Mouse (Mus musculus) thymus, postnatal 4 days (tissue): ENCODE data around the gene Akap13.
"Not testable (repeated sequence)": the region's sequence is repeated elsewhere in the genome, so short reads cannot be mapped to it uniquely, and the experiment has no call there.

ENCODE experiments used
- DNase-seq: peaks from one replicate; pipeline ENCODE4 v3.0.0; 2021

The Akap13 gene

DNA sequence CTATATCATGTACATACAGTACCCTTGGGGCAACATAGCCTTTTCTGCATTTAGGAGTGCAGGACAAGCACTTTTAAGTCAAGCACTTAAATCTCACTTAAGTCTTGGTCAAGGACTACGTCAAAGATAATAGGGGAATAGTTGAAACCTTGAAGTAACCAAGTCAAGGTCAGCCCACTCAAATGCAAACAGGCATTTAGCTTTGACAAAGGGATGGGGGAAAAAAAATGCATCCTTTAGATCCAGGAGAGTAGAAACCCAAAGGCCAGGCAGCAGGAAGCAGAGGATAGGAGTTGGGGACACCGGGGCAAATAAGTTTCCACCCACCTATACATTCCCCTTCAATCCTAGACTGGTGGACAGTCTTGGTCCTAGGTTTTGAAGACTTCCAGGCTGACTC lies 322.7 kb downstream of the Akap13 start:
- no peak for DNase-seq

DNA sequence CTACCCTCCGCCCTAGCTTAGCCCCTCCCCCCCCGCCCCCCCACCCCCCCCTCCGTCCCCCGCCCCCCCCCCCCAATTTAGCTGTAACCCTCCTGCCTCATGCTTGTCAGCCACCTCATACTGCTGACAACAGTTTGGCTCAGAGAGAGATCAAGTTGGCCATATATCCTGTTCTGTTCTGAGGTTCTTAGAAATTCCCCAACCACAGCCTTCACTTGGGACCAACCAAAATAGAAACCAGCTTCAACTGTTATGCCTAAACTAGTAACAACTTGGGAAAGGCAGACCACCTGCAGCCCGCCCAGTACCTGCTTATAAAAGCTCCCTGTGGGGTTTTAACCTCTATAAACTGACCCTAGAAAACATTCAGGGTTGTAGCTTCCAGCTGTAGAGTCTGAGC lies 325.5 kb downstream of the Akap13 start:
- DNase-seq, result no peak

DNA sequence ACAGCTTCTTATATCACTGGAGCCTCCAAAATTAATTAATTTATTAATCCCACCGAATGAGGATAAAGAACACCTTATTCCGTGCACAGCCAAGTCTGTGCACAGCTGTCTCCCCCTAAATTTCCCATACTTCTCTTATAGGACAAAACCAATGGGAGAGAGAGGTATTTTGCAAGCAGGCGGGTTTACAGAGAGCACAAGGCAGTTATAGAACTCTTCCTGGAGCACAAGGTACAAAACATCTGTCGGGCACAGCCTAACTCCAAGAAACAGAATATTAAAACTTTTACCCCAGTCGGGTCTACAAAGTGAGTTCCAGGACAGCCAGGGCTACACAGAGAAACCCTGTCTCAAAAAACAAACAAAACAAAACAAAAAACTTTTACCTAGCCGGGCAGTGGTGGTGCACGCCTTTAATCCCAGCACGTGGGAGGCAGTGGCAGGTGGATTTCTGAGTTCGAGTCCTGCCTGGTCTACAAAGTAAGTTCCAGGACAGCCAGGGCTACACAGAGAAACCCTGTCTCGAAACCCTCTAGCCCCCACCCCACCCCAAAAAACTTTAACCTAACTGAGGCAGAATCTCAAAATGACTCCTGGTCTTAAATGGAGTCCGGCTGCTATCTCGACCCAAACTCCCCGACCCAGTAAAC lies 326.1 kb downstream of the Akap13 start:
- DNase-seq, result no peak

DNA sequence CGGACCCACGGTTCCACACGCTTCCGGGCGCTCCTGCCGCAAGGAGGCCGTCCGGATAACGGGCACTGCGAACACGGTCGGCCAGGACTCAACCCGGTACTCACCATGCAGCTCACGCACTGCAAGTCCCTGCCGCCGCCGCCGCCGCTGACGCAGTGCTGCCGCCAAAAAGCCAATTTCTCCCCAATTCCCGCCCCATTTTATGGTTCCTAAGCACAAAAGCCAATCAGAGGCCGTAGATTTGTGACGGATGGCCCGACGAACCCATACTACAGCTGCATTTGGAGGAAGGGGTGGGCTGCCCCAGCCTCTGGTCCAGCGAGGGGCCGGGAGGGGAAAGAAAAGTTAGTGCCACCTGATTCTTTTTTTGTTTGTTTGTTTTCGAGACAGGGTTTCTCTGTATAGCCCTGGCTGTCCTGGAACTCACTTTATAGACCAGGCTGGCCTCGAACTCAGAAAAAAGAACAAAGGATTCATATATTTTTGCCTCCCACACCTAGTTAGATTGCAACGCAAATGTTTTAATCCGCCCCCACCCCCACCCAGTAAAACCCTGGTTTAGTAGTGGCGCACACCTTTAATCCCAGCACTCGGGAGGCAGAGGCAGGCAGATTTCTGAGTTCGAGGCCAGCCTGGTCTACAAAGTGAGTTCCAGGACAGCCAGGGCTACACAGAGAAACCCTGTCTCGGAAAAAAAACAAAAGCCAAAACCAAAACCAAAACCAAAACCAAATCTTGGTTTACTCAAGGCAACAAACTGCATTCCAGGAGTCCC lies 326.8 kb downstream of the Akap13 start:
- peak; percentile 87 for DNase-seq

DNA sequence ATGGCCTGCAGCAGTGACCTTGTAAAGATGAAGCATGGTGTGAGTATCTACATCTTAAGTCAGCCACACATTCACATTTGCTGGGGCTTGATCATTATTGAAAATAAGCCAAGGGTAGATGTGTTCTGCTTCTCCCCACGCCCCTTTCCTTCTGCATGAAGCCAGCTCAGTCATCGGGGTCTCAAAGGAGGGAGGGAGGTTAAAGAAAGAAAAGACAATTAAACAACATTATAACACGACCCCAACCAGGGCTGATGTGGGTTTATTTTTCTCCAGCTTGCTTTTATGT lies 327.3 kb downstream of the Akap13 start:
- DNase-seq, result no peak

DNA sequence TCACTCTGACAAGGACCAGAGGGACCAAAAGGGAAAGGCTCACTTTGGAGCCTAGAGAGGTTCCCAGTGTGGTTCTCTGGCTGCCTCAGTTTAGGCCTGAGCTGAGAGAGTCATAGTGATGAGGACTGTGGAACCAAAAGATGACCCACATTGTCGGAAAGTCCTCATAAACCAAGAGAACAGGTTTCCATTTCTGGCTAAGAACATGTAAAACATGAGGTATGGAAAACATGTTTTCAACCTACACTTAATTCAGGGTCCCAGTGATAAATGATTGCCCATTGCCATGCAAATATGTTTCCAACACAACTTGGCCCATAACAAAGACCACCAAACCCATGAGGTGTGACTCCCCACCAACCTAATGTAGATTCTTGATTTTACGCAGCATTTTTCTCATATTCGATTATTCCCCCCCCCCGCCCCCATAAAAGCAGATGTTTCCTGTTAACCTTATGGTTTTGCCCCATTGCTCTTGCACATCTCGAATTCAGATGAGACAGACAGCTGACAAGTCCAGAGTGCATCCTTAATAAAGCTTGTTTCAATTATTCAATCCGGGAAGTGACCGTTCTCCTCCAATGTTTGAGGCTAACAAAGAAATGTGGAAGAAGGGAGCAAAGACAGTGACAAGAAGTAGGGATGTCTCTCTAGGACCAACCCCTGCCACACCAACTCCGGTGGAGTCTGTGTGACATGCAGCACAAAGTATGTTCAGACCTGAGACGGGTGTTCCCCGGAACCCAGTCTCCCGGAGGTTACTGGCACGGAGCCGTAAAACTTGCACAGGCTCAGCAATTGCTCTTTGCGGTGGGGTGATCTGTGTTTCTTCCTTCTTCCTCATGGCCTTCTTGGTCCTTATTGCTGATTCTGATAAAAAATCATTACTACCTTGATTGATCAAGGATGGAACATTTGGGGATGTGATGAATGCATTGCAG lies 330.3 kb downstream of the Akap13 start:
- DNase-seq, result no peak

DNA sequence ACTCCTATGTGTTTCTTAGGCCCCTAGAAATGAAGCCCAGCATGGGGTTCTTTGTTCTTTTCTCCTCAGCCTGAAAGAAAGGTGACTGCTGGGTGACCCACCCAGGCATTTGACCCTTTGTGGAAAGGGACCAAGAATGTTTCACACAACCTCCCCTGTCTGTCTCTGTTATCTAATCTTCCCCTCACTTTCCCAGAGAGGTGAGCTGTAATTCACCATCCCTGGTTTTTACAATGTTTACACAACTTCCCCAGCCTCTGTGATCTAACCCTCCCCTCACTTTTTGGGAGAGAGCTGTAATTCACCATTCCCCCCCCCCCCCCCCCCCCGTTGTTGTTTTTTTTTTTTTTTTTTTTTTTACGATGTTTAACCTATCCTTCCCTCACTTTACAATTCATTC lies 331.5 kb downstream of the Akap13 start:
- DNase-seq, result no peak

DNA sequence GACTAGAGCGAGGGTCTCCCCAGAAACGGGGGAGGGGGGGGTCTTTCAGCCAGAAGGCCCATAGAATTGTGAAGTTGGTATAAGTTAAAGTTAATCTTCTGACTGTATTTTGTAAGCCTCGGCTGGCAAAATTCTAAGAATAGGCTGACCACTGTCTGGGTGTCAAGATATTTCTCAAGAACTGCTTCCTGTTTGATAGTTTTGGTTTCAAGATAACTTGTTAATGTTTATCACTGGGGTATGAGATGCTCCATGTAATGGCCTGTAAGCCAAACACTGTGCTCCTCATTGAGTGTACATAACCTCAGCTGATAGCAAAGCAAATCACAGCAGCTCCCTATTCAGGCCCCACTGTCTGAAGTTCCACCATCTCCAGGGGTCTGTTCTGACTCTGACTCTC lies 332.0 kb downstream of the Akap13 start:
- no peak for DNase-seq

DNA sequence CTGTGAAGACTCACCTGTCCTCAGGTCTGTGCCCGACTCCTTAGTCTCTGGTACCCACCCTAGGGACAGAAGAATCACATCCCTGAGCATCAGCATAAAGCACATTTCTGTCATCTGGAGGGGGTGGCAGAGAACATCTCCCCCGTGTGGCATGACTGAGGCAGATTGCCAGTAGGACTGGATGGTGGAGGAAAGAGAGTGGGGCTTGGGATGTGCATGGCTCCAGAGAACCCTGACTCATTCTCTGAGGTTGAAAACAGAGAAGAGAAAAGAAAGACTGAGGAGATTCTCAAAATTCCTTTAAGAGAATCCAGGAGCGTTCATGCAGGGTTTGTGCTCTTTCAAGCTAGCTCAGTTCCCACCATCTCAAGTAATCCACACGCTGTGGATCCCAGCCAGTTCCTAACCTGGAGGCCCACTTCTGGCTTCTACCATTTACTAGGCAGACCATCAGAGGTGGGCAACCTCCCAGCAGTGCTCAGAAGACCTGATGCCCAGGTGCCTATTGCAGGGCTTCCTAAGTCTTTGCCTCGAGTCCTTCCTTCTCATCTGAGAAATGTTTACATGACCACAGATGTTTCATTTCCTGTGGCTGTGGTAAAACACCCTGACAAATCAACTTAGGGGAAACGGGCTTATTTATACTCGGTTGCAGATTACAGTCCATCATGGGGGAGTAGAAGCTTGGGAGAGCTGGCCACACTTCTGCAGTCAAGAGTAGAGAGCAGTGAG lies 332.9 kb downstream of the Akap13 start:
- not testable (repeated sequence) for DNase-seq

DNA sequence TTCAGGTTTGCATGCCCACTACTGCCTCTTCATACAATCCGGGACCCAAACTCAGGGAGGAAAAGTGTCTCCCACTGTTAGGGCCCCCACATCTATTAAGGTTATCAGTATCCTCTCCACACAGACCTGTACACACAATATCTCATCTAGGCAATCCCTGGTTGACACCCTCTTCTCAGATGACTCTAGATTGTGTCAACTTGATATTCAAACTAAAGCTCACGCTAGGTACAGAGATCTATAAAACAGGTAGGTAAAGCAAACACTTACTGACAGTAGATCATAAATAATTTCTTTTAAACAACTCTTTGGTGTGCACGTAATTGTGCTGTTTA lies 333.4 kb downstream of the Akap13 start:
- not testable (repeated sequence) for DNase-seq

DNA sequence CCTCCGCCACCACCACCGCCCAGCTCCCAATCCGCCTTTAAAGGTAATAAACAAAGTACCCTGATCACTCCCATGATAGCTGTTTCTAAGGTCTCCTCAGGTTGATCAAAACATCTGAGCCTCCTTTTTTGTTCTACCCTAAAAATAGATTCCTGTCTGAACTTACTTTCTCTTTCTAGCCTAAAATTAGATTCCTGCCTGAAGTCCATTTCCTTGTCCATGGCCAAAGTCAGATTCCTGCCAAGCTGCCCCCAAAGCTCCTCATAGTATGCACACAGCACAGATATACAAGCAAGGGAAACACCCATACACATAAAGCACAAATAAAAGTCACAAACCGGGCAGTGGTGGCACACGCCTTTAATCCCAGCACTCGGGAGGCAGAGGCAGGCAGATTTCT lies 334.4 kb downstream of the Akap13 start:
- DNase-seq, result no peak

DNA sequence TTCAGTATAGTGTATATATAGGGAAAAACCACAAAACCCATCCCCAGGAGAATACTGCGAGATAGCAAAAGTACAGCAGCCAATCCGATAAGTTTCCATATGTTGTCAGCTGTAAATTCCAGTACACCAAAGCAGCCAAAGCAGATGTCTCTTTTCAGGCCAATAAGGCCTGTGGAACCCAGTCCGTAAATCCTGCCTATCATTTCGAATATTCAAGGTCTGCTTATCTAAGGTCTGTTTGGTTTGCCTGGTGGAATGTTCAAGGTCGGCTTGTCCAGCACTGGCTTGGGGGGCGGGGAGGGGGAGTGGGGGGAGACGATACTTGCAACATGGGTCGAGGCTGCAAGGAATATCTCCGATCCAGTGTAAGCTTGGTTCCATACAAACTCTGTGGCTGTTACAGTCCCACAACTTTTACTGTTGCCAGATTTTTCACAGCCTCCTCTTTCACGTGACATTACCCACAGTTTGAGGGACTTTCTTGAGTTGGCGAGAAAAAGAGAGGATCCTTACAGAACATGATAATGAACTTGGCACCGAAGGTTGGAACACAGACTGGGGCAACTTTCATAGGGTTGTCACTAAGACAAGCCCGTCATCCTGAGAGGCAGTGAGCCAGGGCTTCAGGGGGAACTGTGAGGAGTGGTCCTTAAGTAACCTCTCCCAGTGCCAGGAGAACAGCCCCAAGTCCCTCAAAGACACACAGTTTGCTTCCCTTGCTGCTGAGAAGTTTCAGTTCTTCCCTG lies 335.9 kb downstream of the Akap13 start:
- not testable (repeated sequence) for DNase-seq

DNA sequence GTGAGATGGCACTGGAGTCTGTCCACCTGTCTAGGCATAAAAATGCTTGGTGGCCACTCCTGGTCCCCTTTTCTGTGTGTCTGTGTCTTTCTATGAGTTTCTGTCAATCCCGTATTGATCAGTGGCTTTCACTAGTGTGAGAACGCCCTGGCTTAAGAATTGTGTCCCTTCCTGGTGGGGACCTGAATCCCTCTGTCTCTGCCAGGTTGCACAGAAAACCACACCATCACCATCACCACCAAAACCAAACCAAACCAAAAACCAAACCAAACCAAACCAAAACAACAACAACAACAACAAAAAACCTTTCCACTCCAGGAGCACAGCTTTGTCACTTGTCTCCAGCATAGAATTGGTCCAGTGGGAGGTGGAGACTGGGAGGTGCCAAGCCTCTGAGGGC lies 337.8 kb downstream of the Akap13 start:
- no peak for DNase-seq

DNA sequence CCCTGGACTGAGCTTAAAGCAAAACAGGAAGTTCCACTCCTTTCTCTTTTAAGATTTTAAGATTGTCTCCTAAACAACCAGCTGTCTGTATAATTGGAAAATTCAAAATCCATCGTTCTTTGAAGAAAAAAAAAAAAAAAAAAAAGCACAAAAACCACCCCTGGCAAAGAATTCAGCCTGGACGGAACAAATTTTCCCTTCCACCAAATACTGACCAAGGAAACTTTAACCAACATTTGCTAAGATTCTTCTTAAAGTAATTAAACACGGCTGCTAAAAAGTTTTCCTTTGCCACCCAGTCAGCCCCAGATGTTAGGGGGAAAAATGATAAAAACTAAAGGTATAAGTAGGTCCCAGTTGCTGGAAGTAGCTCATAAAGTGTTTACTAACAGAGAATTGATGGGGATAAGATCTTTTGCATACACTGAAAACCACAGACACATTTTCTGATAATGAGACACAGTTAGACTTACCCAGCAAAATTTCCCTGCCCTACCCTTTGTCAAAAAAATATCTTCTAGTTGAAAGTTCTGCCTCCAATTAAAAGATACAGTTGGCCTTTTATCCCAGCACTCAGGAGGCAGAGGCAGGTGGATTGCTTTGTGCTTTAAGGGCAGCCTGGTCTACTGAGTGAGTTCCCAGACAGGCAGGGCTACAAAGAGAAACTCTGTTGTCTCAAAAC lies 338.5 kb downstream of the Akap13 start:
- DNase-seq, result no peak

DNA sequence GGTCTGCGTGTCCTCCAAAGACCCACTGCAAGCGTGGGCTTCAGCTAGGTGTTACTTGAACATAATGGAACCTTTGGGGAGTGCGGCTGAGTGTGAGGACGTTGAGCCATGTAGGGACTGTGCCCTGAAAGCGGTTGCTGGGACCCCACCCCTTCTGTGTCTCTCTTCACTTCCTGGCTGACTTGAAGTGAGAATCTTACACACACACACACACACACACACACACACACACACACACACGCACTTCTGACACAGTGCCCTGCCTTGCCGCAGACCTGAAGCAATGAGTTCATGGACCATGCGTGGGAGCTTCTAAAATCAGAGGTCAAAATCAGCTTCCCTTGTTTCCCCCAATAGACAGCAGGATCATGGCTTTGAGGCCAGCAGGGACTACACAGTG lies 339.8 kb downstream of the Akap13 start:
- peak; percentile 70 for DNase-seq

DNA sequence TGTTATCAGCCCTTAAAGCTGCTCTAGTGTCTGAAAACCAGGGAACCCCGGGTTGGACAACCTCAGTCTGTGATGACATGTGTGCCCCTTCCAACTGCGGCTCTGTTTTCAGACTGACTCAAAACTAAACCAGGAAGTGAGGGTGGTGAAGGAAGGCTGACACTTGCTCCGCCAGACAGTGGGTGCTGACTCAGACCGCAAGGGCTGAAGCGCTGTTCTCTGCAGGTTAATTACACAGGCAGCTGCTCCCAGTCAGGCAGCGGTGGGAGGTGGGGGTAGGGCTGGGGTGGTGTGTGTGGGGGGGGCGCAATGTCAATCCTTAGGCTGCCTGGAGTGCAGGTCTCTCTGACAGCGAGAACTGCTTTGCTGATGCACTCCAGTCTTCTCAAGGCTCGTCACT lies 341.1 kb downstream of the Akap13 start:
- peak; percentile 79 for DNase-seq

DNA sequence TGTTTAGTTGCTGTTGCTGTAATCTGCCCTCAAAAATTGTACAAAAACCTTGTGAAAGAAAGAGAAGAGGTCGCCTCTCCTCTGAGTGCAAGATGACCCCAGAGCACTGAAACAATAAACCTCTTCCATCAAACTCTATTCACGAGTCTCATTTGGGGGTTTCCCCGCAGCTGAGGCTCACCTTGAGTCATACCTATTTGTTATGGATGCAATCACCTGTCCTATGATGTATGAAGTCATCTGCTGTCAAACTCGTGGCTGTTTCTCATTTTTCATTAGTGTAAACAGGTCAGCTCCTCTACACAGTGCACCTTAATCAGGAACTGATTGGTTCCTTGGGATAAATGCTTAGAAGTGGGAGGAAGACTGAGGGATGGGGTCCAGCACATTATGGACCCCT lies 345.2 kb downstream of the Akap13 start:
- DNase-seq, result no peak

DNA sequence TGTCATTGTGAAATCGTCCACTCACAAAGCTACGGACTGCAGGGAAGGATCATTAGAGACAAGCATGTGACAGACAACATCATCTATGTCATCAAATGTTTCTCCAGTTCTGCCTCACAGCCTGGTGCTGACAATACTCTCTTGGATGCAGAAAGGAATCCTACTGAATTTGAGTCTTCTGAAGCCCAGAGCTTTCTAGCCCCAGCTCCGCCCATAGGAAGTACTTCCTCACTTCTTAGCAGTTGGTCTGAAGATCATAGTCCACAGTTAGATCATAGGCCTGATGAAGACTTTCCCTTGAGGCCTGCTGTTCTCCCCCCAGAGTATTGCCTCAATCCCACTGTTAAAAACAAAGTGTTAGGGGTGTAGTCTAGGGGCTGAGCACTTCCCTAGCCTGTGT lies 345.7 kb downstream of the Akap13 start:
- no peak for DNase-seq

DNA sequence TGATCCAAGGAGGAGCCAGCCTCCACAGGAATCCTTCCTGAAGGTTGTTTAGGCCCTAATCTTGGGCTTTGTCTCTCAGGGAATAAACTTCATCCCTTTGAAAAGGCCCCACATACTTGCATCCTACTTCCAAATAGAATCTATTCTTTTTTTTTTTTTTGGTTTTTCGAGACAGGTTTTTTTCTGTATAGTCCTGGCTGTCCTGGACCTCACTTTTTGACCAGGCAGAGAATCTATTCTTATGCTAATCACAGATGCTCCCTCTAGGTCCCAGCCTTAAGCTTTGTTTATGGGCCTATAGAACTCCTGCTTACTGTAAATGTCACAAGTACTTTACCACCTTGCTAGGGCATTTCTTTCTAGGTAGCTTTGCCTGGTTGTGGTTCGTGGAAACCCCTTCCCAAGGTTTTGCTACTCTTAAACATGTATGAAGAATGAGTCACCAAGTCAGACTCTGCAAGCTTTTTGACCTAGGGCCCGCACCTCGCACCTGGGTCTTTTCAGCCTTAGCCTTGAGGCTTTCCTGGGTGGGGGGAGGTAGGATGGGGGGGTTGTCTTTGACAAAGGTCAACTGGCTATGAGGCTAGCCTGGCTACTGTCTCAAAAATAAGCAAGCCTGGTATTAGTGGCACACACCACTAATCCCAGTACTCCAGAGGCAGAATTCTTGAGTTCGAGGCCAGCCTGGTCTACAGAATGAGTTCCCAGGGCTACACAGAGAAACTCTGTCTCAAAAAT lies 346.5 kb downstream of the Akap13 start:
- no peak for DNase-seq

DNA sequence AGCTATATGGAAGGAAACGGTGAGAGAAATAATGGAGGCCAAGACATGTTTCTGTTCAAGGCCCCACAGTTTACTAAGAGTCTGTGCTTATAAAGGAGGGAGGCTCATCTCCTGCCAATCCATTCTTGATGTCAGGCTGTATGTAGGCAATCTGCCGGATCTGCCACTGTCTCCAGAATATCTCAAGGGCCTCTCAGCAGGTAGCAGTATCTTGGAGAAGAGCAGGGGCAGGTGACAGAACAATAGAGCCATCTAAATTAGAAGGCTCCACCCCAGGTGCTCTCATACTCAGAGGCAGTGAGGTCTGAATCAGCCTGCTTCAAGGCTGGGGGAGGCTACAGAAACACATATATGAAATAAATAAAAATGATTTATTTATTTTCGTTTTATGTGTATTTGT lies 347.6 kb downstream of the Akap13 start:
- DNase-seq, result no peak
